Mouse (Mus musculus) MEL (cell line): ENCODE data around the gene Cdc42ep5. TPM values are rescaled to one million over a fixed set of nuclear protein-coding genes. Genes with fewer than 3 reads are reported as not detected.

Source experiments
- DNase-seq: peaks from one replicate; pipeline ENCODE4 v3.0.0; 2011; ENCODE audit warnings: low read depth, low spot score
- H3K27ac ChIP-seq: 2 replicates; pipeline ENCODE4 v1.5.1; 2012; ENCODE audit warnings: low read depth, mild to moderate bottlenecking, control low read depth, low read length, moderate library complexity; ENCODE audit not compliant: control insufficient read depth
- H3K27me3 ChIP-seq, 2 experiments: fragments of 150-350 bp in 1 of 2; sonication (generic) in 1 of 2; 2 replicates each; pipeline ENCODE4 v1.6.1; 2012; ENCODE audit warnings: low read length in 2 of 2, mild to moderate bottlenecking in 2 of 2, improper control_type of control experiment in 1 of 2, moderate library complexity in 1 of 2; ENCODE audit not compliant: insufficient read depth in 2 of 2, control insufficient read depth in 1 of 2
- H3K36me3 ChIP-seq, 2 experiments: 2 replicates each; pipeline ENCODE4 v1.6.1; 2012 to 2014; ENCODE audit warnings: low read length in 2 of 2, improper control_type of control experiment in 1 of 2, inconsistent platforms in 1 of 2, mild to moderate bottlenecking in 1 of 2; ENCODE audit not compliant: insufficient read depth in 2 of 2, control insufficient read depth in 1 of 2
- H3K4me1 ChIP-seq, 2 experiments: fragments of 150-350 bp in 1 of 2; sonication (generic) in 1 of 2; 2 replicates each; pipeline ENCODE4 v1.6.1; 2012; ENCODE audit warnings: low read length in 2 of 2, improper control_type of control experiment in 1 of 2, mild to moderate bottlenecking in 1 of 2; ENCODE audit not compliant: insufficient read depth in 2 of 2, control insufficient read depth in 1 of 2
- H3K4me3 ChIP-seq, 2 experiments: fragments of 150-350 bp in 1 of 2; sonication (generic) in 1 of 2; 2 replicates each; pipeline ENCODE4 v1.5.1; 2012; ENCODE audit warnings: low read depth in 2 of 2, low read length in 2 of 2, mild to moderate bottlenecking in 2 of 2, moderate library complexity in 2 of 2, control low read depth in 1 of 2, improper control_type of control experiment in 1 of 2; ENCODE audit not compliant: control insufficient read depth in 1 of 2, insufficient read depth in 1 of 2
- H3K79me2 ChIP-seq: 2 replicates; pipeline ENCODE4 v1.6.1; 2012; ENCODE audit warnings: mild to moderate bottlenecking, low read length, moderate library complexity; ENCODE audit not compliant: control insufficient read depth, poor library complexity, insufficient read depth
- H3K9ac ChIP-seq: 2 replicates; pipeline ENCODE4 v1.6.1; 2012; ENCODE audit warnings: low read depth, mild to moderate bottlenecking, control low read depth, low read length, moderate library complexity; ENCODE audit not compliant: control insufficient read depth, poor library complexity, severe bottlenecking
- H3K9me3 ChIP-seq: fragments of 150-350 bp; sonication (generic); replicated peaks from 2 replicates; pipeline ENCODE4 v1.6.1; 2012; ENCODE audit warnings: mild to moderate bottlenecking, low read length, improper control_type of control experiment, moderate library complexity; ENCODE audit not compliant: insufficient read depth
- CHD1 ChIP-seq: IDR thresholded peaks from 2 replicates; pipeline ENCODE4 v1.6.1; 2012; ENCODE audit warnings: low read depth, mild to moderate bottlenecking, inconsistent platforms, low read length, improper control_type of control experiment
- CHD2 ChIP-seq: IDR thresholded peaks from 2 replicates; pipeline ENCODE4 v1.6.1; 2011; ENCODE audit warnings: low read length, improper control_type of control experiment
- CTCF ChIP-seq, 3 experiments: IDR thresholded peaks in 2 of 3; conservative IDR thresholded peaks in 1 of 3; 2 replicates each; pipeline ENCODE4 v1.5.1; 2011 to 2012; ENCODE audit warnings: low read length in 3 of 3, low read depth in 2 of 3, mild to moderate bottlenecking in 2 of 3, improper control_type of control experiment in 1 of 3, inconsistent platforms in 1 of 3, mixed read lengths in 1 of 3, moderate library complexity in 1 of 3; ENCODE audit not compliant: control insufficient read depth in 1 of 3, insufficient read depth in 1 of 3, poor library complexity in 1 of 3, severe bottlenecking in 1 of 3
- E2F4 ChIP-seq: IDR thresholded peaks from 2 replicates; pipeline ENCODE4 v1.6.1; 2011; ENCODE audit warnings: low read depth, low read length, improper control_type of control experiment, borderline replicate concordance
- ELF1 ChIP-seq: IDR thresholded peaks from 2 replicates; pipeline ENCODE4 v1.6.1; 2014; ENCODE audit warnings: low read depth, mild to moderate bottlenecking, inconsistent platforms, low read length, improper control_type of control experiment, moderate library complexity
- EP300 ChIP-seq, 2 experiments: IDR thresholded peaks; 2 replicates each; pipeline ENCODE4 v1.6.1; 2011; ENCODE audit warnings: improper control_type of control experiment in 2 of 2, low read length in 2 of 2, low read depth in 1 of 2, mild to moderate bottlenecking in 1 of 2
- ETS1 ChIP-seq: IDR thresholded peaks from 2 replicates; pipeline ENCODE4 v1.6.1; 2012; ENCODE audit warnings: low read depth, mild to moderate bottlenecking, inconsistent platforms, low read length, improper control_type of control experiment, moderate library complexity
- JUND ChIP-seq: IDR thresholded peaks from 2 replicates; pipeline ENCODE4 v1.6.1; 2011; ENCODE audit warnings: low read depth, mild to moderate bottlenecking, improper control_type of control experiment, low read length
- MXI1 ChIP-seq: IDR thresholded peaks from 2 replicates; pipeline ENCODE4 v1.6.1; 2011; ENCODE audit warnings: mild to moderate bottlenecking, low read depth, low read length, improper control_type of control experiment
- MYB ChIP-seq: IDR thresholded peaks from 2 replicates; pipeline ENCODE4 v1.6.1; 2011; ENCODE audit warnings: mild to moderate bottlenecking, low read depth, low read length, improper control_type of control experiment
- MYC ChIP-seq: IDR thresholded peaks from 2 replicates; pipeline ENCODE4 v1.6.1; 2011; ENCODE audit warnings: low read depth, mild to moderate bottlenecking, low read length, improper control_type of control experiment, moderate library complexity
- NELFE ChIP-seq: IDR thresholded peaks from 2 replicates; pipeline ENCODE4 v1.6.1; 2011; ENCODE audit warnings: low read depth, low read length, improper control_type of control experiment
- POLR2A ChIP-seq, 2 experiments: IDR thresholded peaks; 2 replicates each; pipeline ENCODE4 v1.6.1; 2011 to 2012; ENCODE audit warnings: low read length in 2 of 2, mild to moderate bottlenecking in 2 of 2, control low read depth in 1 of 2, improper control_type of control experiment in 1 of 2, low read depth in 1 of 2, moderate library complexity in 1 of 2; ENCODE audit not compliant: control insufficient read depth in 1 of 2, insufficient read depth in 1 of 2, poor library complexity in 1 of 2
- RCOR1 ChIP-seq: IDR thresholded peaks from 2 replicates; pipeline ENCODE4 v1.6.1; 2012; ENCODE audit warnings: low read depth, mild to moderate bottlenecking, inconsistent platforms, low read length, improper control_type of control experiment
- SIN3A ChIP-seq: IDR thresholded peaks from 2 replicates; pipeline ENCODE4 v1.6.1; 2012; ENCODE audit warnings: low read length, improper control_type of control experiment, inconsistent platforms
- UBTF ChIP-seq: IDR thresholded peaks from 2 replicates; pipeline ENCODE4 v1.6.1; 2012; ENCODE audit warnings: low read depth, mild to moderate bottlenecking, inconsistent platforms, low read length, improper control_type of control experiment, moderate library complexity, borderline replicate concordance; ENCODE audit not compliant: insufficient read depth
- USF2 ChIP-seq, 2 experiments: IDR thresholded peaks; 2 replicates each; pipeline ENCODE4 v1.6.1; 2011 to 2012; ENCODE audit warnings: improper control_type of control experiment in 2 of 2, low read length in 2 of 2, borderline replicate concordance in 1 of 2, inconsistent platforms in 1 of 2, low read depth in 1 of 2, mild to moderate bottlenecking in 1 of 2; ENCODE audit not compliant: insufficient read depth in 1 of 2
- ZC3H11A ChIP-seq: IDR thresholded peaks from 2 replicates; pipeline ENCODE4 v1.6.1; 2012; ENCODE audit warnings: low read depth, mild to moderate bottlenecking, inconsistent platforms, low read length, improper control_type of control experiment
- polyA plus RNA-seq, 2 experiments: library from polyadenylated mRNA; stranded (reverse) in 1 of 2; unstranded in 1 of 2; fragments of >175 nt in 1 of 2; fragments of >200 nt in 1 of 2; gene quantifications; 2 replicates each; pipeline versions ENCODE4 v1.2.1 to v1.2.4; 2012; ENCODE audit warnings: low replicate concordance in 2 of 2, low read depth in 1 of 2; ENCODE audit not compliant: insufficient read length in 2 of 2, insufficient read depth in 1 of 2, missing spikeins in 1 of 2
- total RNA-seq: library from RNA; depleted of rRNA; stranded (reverse); fragments of 300-350 nt; gene quantifications from 2 replicates; pipeline ENCODE4 v1.2.3, GENCODE M21; 2012

The Cdc42ep5 gene
- total and polyA plus RNA-seq, 3 experiments, result 0.24 TPM; not detected in 2

DNA sequence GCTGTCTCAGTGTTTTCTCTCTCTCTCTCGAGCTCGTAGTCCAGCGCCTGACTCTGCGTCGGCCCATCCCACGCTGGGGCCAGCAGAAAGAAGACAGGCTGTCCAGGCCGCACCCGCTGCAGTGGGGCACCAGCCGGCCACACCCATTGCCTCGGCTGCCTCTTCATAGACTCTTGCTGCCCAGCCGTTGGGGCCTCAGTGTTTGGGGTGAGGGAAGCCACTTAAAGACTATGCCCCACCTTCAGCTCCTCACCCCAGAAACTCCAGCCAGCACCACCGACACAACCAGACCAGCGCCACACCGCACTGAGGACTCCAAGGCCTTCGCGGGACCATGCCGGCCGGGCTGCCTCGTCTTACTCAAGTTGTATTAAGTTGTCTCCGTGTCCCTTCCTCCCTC is 17.3 kb downstream of the Cdc42ep5 start:
- no peaks in the 10 kb centered on the region for H3K27me3 ChIP-seq
- no peak overlapping the region for H3K9ac ChIP-seq
- no peak overlapping the region for H3K4me3 ChIP-seq
- no peak overlapping the region for H3K27ac ChIP-seq
- no peak for DNase-seq
- peaks cover 2 to 3% of the 10 kb centered on the region in 2 experiments; a peak in 2 of 4 replicates for H3K36me3 ChIP-seq
- no peaks in the 10 kb centered on the region for H3K9me3 ChIP-seq
- peaks cover 0 to 9% of the 10 kb centered on the region in 2 experiments; a peak in 1 of 4 replicates for H3K4me1 ChIP-seq
- H3K79me2 ChIP-seq, result peaks cover 4% of the 10 kb centered on the region; the same call in 1 of the 2 replicates
- TF ChIP-seq RCOR1, result no peak
- TF ChIP-seq CHD2, result no peak
- TF ChIP-seq ELF1, result no peak
- no peak for TF ChIP-seq CTCF (IDR thresholded peaks at IDR 0.05 in 2 of 3, conservative IDR thresholded peaks at IDR 0.05 in 1 of 3; ENCODE audit: control insufficient read depth in 1 of 3, insufficient read depth in 1 of 3, low read depth in 2 of 3, low read length in 3 of 3, poor library complexity in 1 of 3, severe bottlenecking in 1 of 3)
- no peak for TF ChIP-seq CHD1
- TF ChIP-seq MYC, result no peak
- no peak for TF ChIP-seq USF2 (IDR thresholded peaks at IDR 0.05; ENCODE audit: borderline replicate concordance in 1 of 2, insufficient read depth in 1 of 2, low read depth in 1 of 2, low read length in 2 of 2)
- no peak for TF ChIP-seq JUND

DNA sequence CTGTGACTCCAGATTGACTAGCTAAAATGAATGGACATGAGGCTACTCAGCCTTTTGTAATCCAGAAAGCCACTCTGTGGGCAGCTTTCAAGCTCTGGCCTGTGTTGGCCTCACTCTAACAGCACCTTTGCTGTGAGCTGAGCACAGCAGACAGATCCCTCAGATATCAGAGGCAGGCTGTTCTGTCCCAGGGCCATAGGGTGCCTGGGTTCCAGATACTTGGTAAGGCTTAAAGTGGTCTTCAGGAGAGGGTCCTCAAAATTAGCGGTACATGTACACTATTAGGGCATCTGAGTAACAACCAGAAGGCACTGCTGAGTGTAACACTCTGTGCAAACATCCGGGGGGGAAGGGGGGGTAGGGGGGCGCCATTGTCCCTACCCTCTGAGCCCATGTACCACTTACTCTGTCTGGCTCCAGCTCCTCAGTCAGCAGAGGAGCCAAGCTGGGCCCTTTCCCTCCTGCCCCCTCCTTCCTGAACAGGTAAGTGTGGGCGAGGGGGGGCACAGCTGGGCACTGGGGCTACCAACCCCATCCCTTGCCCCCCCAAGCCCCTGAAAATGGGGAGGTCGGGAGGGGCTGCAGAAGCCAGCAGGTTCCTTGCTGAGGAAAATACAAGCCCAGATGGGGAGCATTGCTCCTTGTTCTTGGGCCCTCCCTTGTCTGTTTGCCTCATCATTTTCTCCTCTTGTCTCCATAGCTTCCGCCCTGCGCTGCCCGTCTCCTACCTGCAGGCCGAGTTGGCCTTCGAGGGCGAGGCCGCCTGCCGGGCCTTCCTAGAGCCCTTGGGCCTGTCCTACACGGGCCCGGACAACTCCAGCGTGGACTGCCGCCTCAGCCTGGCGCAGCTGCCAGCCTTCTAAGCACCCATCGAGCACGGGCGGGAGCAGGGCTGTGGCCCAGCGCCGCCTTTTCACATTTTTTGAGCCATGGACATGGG is 18.1 kb downstream of the Cdc42ep5 start:
- H3K36me3 ChIP-seq, result peaks cover 3 to 4% of the 10 kb centered on the region in 2 experiments; a peak in 2 of 4 replicates
- H3K9me3 ChIP-seq, result no peaks in the 10 kb centered on the region
- H3K4me1 ChIP-seq, result peaks cover 0 to 9% of the 10 kb centered on the region in 2 experiments; a peak in 1 of 4 replicates
- no peaks in the 10 kb centered on the region for H3K27me3 ChIP-seq
- no peak overlapping the region for H3K27ac ChIP-seq
- TF ChIP-seq NELFE, result no peak
- no peak for TF ChIP-seq ZC3H11A
- no peak for TF ChIP-seq UBTF
- TF ChIP-seq SIN3A, result no peak
- TF ChIP-seq E2F4, result no peak
- no peak for TF ChIP-seq JUND
- no peak for TF ChIP-seq ETS1
- TF ChIP-seq CHD1, result no peak
- no peak for TF ChIP-seq RCOR1
- TF ChIP-seq MYB, result no peak
- no peak for TF ChIP-seq POLR2A (IDR thresholded peaks at IDR 0.05; ENCODE audit: control insufficient read depth in 1 of 2, insufficient read depth in 1 of 2, low read depth in 1 of 2, low read length in 2 of 2, poor library complexity in 1 of 2)
- no peak for TF ChIP-seq CHD2
- no peak for TF ChIP-seq EP300 (IDR thresholded peaks at IDR 0.05; ENCODE audit: low read depth in 1 of 2, low read length in 2 of 2)
- TF ChIP-seq MXI1, result no peak
- H3K4me3 ChIP-seq, result no peak overlapping the region
- peaks cover 4% of the 10 kb centered on the region; the same call in 1 of the 2 replicates for H3K79me2 ChIP-seq
- no peak for DNase-seq
- no peak overlapping the region for H3K9ac ChIP-seq
